ENCODE assay signal across 1 mouse cellular context in genomic region chr6:116628539-116629171, GRCm38 (mm10).
TF ChIP-seq lines count a peak whose summit lies in the region.

Zfp422 (minus strand) TSS chr6:116628999.

TF ChIP-seq in CH12.LX, 34 proteins besides CTCF, POLR2A, EP300 and RAD21 (continued from another document):
- TF ChIP-seq MYC (IDR thresholded peaks at IDR 0.05; ENCODE audit: low read depth, low read length) (no peak), NELFE (IDR thresholded peaks at IDR 0.05; ENCODE audit: low read depth, low read length) (peak; percentile 75), PAX5 (IDR thresholded peaks at IDR 0.05; ENCODE audit: low read length) (no peak), CHD2 (IDR thresholded peaks at IDR 0.05; ENCODE audit: low read length) (no peak), ZKSCAN1 (IDR thresholded peaks at IDR 0.05; ENCODE audit: borderline replicate concordance, low read depth, low read length) (no peak), ZC3H11A (IDR thresholded peaks at IDR 0.05; ENCODE audit: low read depth, low read length) (no peak), MEF2A (IDR thresholded peaks at IDR 0.05; ENCODE audit: borderline replicate concordance, low read depth, low read length) (no peak), RCOR1 (conservative IDR thresholded peaks at IDR 0.05; ENCODE audit: low read depth, low read length) (no peak; the same call in 1 of the 2 replicates), SIN3A (IDR thresholded peaks at IDR 0.05; ENCODE audit: low read length) (peak; percentile 69; the same call in 1 of the 2 replicates), TBP (conservative IDR thresholded peaks at IDR 0.05; ENCODE audit: low read depth, low read length) (0 out of 2 replicates have a peak, but pooled peaks have one; percentile 48), MXI1 (IDR thresholded peaks at IDR 0.05; ENCODE audit: low read depth, low read length) (peak; percentile 69; the same call in 1 of the 2 replicates), GABPA (IDR thresholded peaks at IDR 0.05; ENCODE audit: insufficient replicate concordance, low read depth, low read length) (no peak), POLR2AphosphoS2 (IDR thresholded peaks at IDR 0.05; ENCODE audit: low read depth, low read length) (no peak), ETS1 (conservative IDR thresholded peaks at IDR 0.05; ENCODE audit: low read depth, low read length) (no peak), IRF4 (IDR thresholded peaks at IDR 0.05; ENCODE audit: low read depth, low read length) (peak; percentile 7; the same call in 1 of the 2 replicates), ZNF384 (IDR thresholded peaks at IDR 0.05; ENCODE audit: low read depth, low read length) (no peak), NRF1 (IDR thresholded peaks at IDR 0.05; ENCODE audit: low read depth, low read length) (peak; percentile 49), CHD1 (IDR thresholded peaks at IDR 0.05; ENCODE audit: low read depth, low read length) (no peak; the same call in 1 of the 2 replicates), HCFC1 (IDR thresholded peaks at IDR 0.05; ENCODE audit: low read depth, low read length) (peak; percentile 78), E2F4 (IDR thresholded peaks at IDR 0.05; ENCODE audit: insufficient replicate concordance, low read depth, low read length) (no peak), USF2 (conservative IDR thresholded peaks at IDR 0.05; ENCODE audit: low read depth, low read length) (no peak)
